Mouse (Mus musculus) myocyte (in vitro differentiated cells): ENCODE results near the gene Hadhb. TPM values are rescaled to one million over a fixed set of nuclear protein-coding genes. Genes with fewer than 3 reads are reported as not detected.

Source experiments
- H3K27me3 ChIP-seq: one replicate; pipeline ENCODE4 v1.6.1; 2011; ENCODE audit not compliant: control insufficient read depth, insufficient read depth, insufficient read length
- H3K36me3 ChIP-seq: one replicate; pipeline ENCODE4 v1.6.1; 2011; ENCODE audit not compliant: control insufficient read depth, insufficient read depth
- H3K4me2 ChIP-seq: one replicate; pipeline ENCODE4 v1.6.1; 2011; ENCODE audit warnings: low read depth, control low read depth
- H3K4me3 ChIP-seq: one replicate; pipeline ENCODE4 v1.5.1; 2011; ENCODE audit warnings: mild to moderate bottlenecking, control low read depth, moderate library complexity
- H3K79me2 ChIP-seq: one replicate; pipeline ENCODE4 v1.6.1; 2011; ENCODE audit not compliant: control insufficient read depth, insufficient read depth
- H3ac ChIP-seq: one replicate; pipeline ENCODE4 v1.6.1; 2011; ENCODE audit not compliant: control insufficient read depth, insufficient read length
- CEBPB ChIP-seq: IDR thresholded peaks from 2 replicates; pipeline ENCODE4 v1.6.1; 2011; ENCODE audit warnings: mild to moderate bottlenecking, moderate library complexity; ENCODE audit not compliant: poor library complexity, insufficient read depth, severe bottlenecking
- E2F4 ChIP-seq: IDR thresholded peaks from one replicate; pipeline ENCODE4 v1.6.1; 2011; ENCODE audit warnings: mild to moderate bottlenecking, control low read depth, moderate library complexity; ENCODE audit not compliant: insufficient read depth
- MAX ChIP-seq: IDR thresholded peaks from one replicate; pipeline ENCODE4 v1.6.1; 2011; ENCODE audit warnings: low read depth, mild to moderate bottlenecking, control low read depth
- MYOD1 ChIP-seq, 3 experiments: IDR thresholded peaks; one replicate each; pipeline ENCODE4 v1.6.1; 2011; ENCODE audit warnings: control low read depth in 2 of 3, low read depth in 2 of 3, mild to moderate bottlenecking in 2 of 3, moderate library complexity in 1 of 3; ENCODE audit not compliant: insufficient read length in 2 of 3, control insufficient read depth in 1 of 3
- MYOG ChIP-seq, 3 experiments: IDR thresholded peaks; one replicate each; pipeline ENCODE4 v1.6.1; 2011; ENCODE audit warnings: control low read depth in 2 of 3, low read depth in 2 of 3, mild to moderate bottlenecking in 2 of 3; ENCODE audit not compliant: insufficient read length in 2 of 3, control insufficient read depth in 1 of 3, insufficient read depth in 1 of 3
- POLR2A ChIP-seq: IDR thresholded peaks from one replicate; pipeline ENCODE4 v1.6.1; 2011; ENCODE audit warnings: low read depth, mild to moderate bottlenecking, control low read depth, moderate library complexity; ENCODE audit not compliant: insufficient read length
- POLR2AphosphoS2 ChIP-seq: IDR thresholded peaks from one replicate; pipeline ENCODE4 v1.6.1; 2011; ENCODE audit warnings: low read depth, control low read depth; ENCODE audit not compliant: insufficient read length
- REST ChIP-seq: IDR thresholded peaks from one replicate; pipeline ENCODE4 v1.6.1; 2011; ENCODE audit warnings: mild to moderate bottlenecking, control low read depth, moderate library complexity; ENCODE audit not compliant: insufficient read depth, insufficient read length
- SRF ChIP-seq: IDR thresholded peaks from one replicate; pipeline ENCODE4 v1.6.1; 2011; ENCODE audit warnings: low read depth; ENCODE audit not compliant: control insufficient read depth, insufficient read length
- TCF12 ChIP-seq: IDR thresholded peaks from one replicate; pipeline ENCODE4 v1.6.1; 2011; ENCODE audit warnings: mild to moderate bottlenecking, control low read depth; ENCODE audit not compliant: poor library complexity, insufficient read depth, severe bottlenecking
- TCF3 ChIP-seq: IDR thresholded peaks from one replicate; pipeline ENCODE4 v1.6.1; 2011; ENCODE audit warnings: low read depth, control low read depth; ENCODE audit not compliant: insufficient read length
- USF1 ChIP-seq: IDR thresholded peaks from one replicate; pipeline ENCODE4 v1.6.1; 2011; ENCODE audit warnings: low read depth, mild to moderate bottlenecking, control low read depth, moderate library complexity
- polyA plus RNA-seq: library from polyadenylated mRNA; unstranded; fragments of >200 nt; fragmentation: generic; extraction: Trizol; gene quantifications from one replicate; pipeline ENCODE4 v1.2.1, GENCODE M21; 2012; ENCODE audit warnings: missing spikeins

The Hadhb gene
- polyA plus RNA-seq, 1 experiment, result 52.3 TPM

DNA sequence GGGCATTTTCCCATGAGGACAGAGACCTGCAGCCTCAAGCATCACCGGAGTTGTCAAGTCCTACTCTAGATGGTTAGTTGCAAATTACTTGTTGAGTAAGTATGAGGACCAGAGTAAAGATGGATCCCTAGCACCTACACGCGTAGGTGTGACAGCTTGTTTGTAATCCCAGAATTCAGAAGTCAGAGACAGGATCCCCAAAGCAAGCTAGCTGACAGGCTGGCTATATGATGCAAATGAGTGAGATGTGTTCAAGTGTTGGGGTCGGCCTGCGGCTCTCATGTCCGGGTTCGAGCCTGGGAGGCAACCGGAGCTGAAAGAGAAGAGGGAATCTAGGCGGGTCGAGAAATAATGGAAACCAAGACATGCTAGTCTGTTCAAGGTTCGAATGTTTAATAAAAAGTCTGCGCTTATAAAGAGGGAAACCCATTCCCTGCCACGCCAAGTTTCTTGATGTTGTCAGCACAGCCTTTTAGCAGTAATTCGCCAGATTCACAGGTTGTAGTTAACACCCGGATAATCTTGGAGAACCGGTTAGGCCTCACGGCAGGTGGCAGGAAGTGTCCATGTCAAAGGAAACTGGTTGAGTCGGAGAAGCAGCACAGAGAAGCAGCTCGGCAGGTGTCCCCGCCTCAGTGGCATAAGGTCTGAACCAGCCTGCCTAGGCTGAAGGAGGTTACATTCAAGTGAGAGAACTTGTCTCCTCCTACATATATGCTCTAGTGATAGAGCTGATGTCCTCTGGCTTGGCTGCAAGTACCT, 18.1 kb downstream of the Hadhb start:
- TF ChIP-seq SRF, result no peak
- TF ChIP-seq MAX, result no peak
- TF ChIP-seq CEBPB, result no peak
- TF ChIP-seq USF1, result no peak
- TF ChIP-seq MYOD1 (IDR thresholded peaks at IDR 0.05; ENCODE audit: control insufficient read depth in 1 of 3, insufficient read length in 2 of 3, low read depth in 2 of 3), result no peak
- TF ChIP-seq MYOG (IDR thresholded peaks at IDR 0.05; ENCODE audit: control insufficient read depth in 1 of 3, insufficient read depth in 1 of 3, insufficient read length in 2 of 3, low read depth in 2 of 3), result no peak
- no peak for TF ChIP-seq POLR2A
- no peak for TF ChIP-seq TCF3
- TF ChIP-seq E2F4, result no peak
- no peak for TF ChIP-seq REST
- no peak for TF ChIP-seq POLR2AphosphoS2
- TF ChIP-seq TCF12, result no peak
- peaks cover 42% of the 10 kb centered on the region for H3K36me3 ChIP-seq
- H3ac ChIP-seq, result no peak overlapping the region
- no peaks in the 10 kb centered on the region for H3K79me2 ChIP-seq
- no peak overlapping the region for H3K4me3 ChIP-seq
- H3K27me3 ChIP-seq, result no peaks in the 10 kb centered on the region
- H3K4me2 ChIP-seq, result no peak overlapping the region

DNA sequence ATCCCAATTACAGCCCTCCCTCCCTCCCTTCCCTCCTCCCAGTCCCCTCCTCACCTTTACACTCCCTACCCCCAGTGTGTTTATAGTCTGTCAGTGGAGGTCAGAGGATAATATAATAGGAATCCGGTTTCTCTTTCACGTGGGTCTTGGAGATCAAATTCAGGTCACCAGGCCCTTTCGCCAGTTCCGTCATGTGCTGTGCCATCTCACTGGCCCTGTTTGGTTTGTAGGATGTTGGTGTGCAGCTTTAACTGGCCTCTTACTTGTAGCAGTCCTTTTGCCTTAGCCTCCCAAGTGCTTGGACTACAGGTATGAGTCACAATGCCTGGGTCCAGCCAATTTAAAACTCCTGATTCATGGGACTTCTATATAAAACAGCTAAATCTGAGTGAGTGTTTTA, 20.8 kb downstream of the Hadhb start:
- Histone ChIP-seq H3K79me2 (no peaks in the 10 kb centered on the region), H3K4me2 (no peak overlapping the region), H3K36me3 (peaks cover 47% of the 10 kb centered on the region), H3ac (no peak overlapping the region), H3K4me3 (no peak overlapping the region), H3K27me3 (no peaks in the 10 kb centered on the region)
- TF ChIP-seq SRF (no peak), POLR2AphosphoS2 (no peak), TCF12 (no peak), CEBPB (no peak), REST (no peak), E2F4 (no peak), USF1 (no peak)

DNA sequence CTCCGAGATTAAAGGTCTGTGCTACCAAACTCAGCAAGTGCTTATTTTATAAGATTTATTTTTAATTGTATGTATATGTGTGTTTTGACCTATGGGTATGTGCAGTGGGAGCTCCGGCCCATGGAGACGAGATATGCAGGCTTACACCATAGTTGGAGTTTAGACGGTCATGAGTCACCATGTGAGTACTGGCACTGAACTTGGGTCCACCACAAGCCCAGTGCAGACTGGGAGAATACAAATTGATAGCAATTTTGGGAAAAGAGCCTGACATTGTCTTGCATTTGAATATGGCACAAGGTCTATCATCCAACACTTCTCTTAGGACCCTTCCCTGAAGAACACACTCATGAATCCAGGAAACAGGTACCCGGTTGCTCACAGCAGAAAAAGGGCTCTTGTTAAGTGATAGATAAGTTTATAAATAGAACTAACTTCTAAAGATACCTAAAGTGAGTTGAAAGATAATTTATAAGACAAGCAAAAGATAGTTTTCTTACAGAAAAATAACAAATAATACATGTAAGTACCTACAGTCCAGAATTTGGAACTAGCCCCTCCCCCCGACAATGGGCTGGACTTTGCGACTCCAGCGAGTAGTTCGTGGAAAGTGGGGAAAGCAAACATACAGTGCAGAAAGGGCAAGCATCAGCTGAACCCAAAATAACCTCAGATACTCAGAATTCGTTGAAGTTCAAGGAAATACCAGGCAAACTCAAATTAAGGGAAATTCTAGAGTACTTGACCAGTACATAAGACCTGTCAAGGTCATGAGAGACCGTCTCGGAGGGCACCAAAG, 32.8 kb downstream of the Hadhb start:
- H3ac ChIP-seq, result no peak overlapping the region
- H3K79me2 ChIP-seq, result no peaks in the 10 kb centered on the region
- TF ChIP-seq TCF3, result no peak
- no peak for TF ChIP-seq E2F4
- TF ChIP-seq POLR2AphosphoS2, result no peak
- TF ChIP-seq MAX, result no peak
- TF ChIP-seq POLR2A, result no peak
- no peak for TF ChIP-seq USF1
- TF ChIP-seq REST, result no peak
- no peak for TF ChIP-seq MYOG (IDR thresholded peaks at IDR 0.05; ENCODE audit: control insufficient read depth in 1 of 3, insufficient read depth in 1 of 3, insufficient read length in 2 of 3, low read depth in 2 of 3)
- TF ChIP-seq CEBPB, result no peak
- no peak overlapping the region for H3K4me2 ChIP-seq
- peaks cover 31% of the 10 kb centered on the region for H3K36me3 ChIP-seq
- H3K27me3 ChIP-seq, result no peaks in the 10 kb centered on the region
- no peak overlapping the region for H3K4me3 ChIP-seq

DNA sequence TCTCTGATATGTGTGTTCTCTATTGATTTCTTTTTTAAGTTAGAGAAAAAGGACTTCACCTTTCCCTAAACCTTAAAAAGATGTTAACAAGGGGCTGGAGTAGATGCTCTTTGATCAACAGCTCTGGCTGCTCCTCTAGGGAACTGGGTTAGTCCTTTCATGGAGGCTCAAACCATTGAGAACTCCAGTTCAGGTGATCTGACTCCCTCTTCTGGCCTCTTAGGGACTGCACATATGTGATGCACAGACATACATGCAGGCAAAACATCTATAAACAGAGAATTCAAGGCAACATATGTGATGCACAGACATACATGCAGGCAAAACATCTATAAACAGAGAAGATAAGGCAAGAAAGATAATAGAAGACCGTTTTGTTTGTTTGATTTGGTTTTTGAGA, 37.4 kb downstream of the Hadhb start:
- H3K36me3 ChIP-seq, result peaks cover 12% of the 10 kb centered on the region
- H3K4me2 ChIP-seq, result no peak overlapping the region
- no peak overlapping the region for H3ac ChIP-seq
- TF ChIP-seq MAX (no peak), POLR2A (no peak), MYOD1 (IDR thresholded peaks at IDR 0.05; ENCODE audit: control insufficient read depth in 1 of 3, insufficient read length in 2 of 3, low read depth in 2 of 3) (no peak), REST (no peak), POLR2AphosphoS2 (no peak), USF1 (no peak)
- no peaks in the 10 kb centered on the region for H3K79me2 ChIP-seq
- no peaks in the 10 kb centered on the region for H3K27me3 ChIP-seq
- H3K4me3 ChIP-seq, result no peak overlapping the region

DNA sequence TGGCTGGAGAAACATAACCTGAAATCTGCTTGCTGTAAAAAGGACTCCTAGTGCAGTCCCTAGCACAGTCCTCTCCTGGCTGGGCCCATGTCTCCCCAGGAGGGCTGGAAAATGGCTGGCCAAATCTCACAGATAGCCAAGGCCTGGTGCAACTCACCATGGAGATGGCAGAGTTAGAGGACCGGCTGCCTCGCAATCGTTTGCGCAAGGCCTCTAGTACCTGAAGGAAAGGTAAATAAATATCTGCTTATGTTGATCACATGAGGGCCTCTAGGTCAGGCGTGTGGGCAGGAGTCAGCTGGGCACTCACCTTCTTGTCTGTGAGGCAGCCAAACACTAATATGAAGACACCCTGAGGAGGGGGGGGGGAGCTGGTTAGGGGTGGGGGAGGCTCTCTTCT, 40.3 kb downstream of the Hadhb start:
- no peak overlapping the region for H3K4me3 ChIP-seq
- H3K79me2 ChIP-seq, result no peaks in the 10 kb centered on the region
- no peak overlapping the region for H3ac ChIP-seq
- TF ChIP-seq MAX (no peak), TCF3 (no peak), CEBPB (no peak), POLR2A (no peak)
- peaks cover 5% of the 10 kb centered on the region for H3K36me3 ChIP-seq
- no peaks in the 10 kb centered on the region for H3K27me3 ChIP-seq
- no peak overlapping the region for H3K4me2 ChIP-seq
